Mouse (Mus musculus) Patski (cell line): ENCODE results near the gene Tmem59l. TPM values are rescaled to one million over a fixed set of nuclear protein-coding genes. Genes with fewer than 3 reads are reported as not detected.

Source experiments
- ATAC-seq: fragments of 100-300 bp; one replicate; pipeline ENCODE4 v1.8.0; 2021
- CTCF ChIA-PET: fragments of 350-600 bp; sonication (Branson Sonifier 250); formaldehyde crosslinking; loops from one replicate; lab custom pipeline; 2022; ENCODE audit warnings: inconsistent platforms; lab: Charles Lee
- POLR2A ChIA-PET: fragments of 350-600 bp; sonication (Branson Sonifier 250); formaldehyde crosslinking; loops from one replicate; lab custom pipeline; 2022; ENCODE audit warnings: antibody characterized with exemption, inconsistent platforms; lab: Charles Lee
- DNase-seq: peaks from one replicate; pipeline ENCODE4 v3.0.0-alpha.2; 2011; ENCODE audit warnings: low read depth, low spot score
- H3K27me3 ChIP-seq: fragments of 371-371 bp; one replicate; pipeline ENCODE4 v1.5.1; 2021
- CTCF ChIP-seq: fragments of 100-300 bp; IDR thresholded peaks from one replicate; pipeline ENCODE4 v1.5.1; 2021
- in situ Hi-C: fragments of 300-500 bp; cut with MboI; formaldehyde crosslinking; loops from 3 replicates; pipeline ENCODE4 v1.11.1; 2018; ENCODE audit warnings: low pct_unique_long_range_greater_than_20kb, mixed read lengths
- polyA plus RNA-seq: library from polyadenylated mRNA; unstranded; gene quantifications from one replicate; pipeline ENCODE4 v1.2.3, GENCODE M21; 2021

The Tmem59l gene
- polyA plus RNA-seq, 1 experiment from 2014 or later: 0.09 TPM

DNA sequence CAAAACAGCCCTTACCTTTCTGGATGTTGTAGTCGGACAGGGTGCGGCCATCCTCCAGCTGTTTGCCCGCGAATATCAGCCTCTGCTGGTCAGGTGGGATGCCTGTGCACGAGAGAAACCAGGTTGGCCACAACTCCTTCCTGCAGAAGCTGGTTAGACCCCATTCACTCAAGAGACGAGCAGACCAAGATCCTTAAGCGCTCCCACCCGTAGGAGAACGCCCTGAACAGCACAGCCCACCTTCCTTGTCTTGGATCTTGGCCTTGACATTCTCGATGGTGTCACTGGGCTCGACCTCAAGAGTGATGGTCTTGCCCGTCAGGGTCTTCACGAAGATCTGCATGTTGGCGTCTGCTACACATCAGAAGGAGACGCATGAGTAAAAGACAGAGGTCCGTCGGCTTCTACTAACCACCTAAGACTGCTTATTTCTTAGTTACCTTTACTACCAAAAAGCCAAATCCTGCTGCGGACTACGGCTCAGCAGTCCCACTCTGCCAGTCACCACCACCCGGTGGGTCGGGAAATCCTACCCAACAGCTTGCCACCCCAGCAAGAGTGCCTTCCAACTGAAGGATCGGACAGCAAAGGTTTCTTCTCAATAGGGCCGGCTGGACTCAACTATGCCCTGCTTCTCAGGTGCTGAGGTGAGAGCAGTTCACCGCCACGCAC lies 22.3 kb upstream of the Tmem59l start:
- in situ Hi-C loops: no loop called here
- DNase-seq (no peak), ATAC-seq (no peak)
- no peak for TF ChIP-seq CTCF
- CTCF ChIA-PET: interaction anchor here (1.0 to 1.4 kb wide), 2 partner anchors 17 to 101 kb away, joined by 3 read pairs; no protein-coding TSS in a partner anchor
- H3K27me3 ChIP-seq: no peaks in the 10 kb centered on the region
- POLR2A ChIA-PET: interaction anchor here (0.6 to 2.7 kb wide), 7 partner anchors 11 to 195 kb away, joined by 3 to 15 read pairs (median 3); partner anchors contain the start of gene Ell

DNA sequence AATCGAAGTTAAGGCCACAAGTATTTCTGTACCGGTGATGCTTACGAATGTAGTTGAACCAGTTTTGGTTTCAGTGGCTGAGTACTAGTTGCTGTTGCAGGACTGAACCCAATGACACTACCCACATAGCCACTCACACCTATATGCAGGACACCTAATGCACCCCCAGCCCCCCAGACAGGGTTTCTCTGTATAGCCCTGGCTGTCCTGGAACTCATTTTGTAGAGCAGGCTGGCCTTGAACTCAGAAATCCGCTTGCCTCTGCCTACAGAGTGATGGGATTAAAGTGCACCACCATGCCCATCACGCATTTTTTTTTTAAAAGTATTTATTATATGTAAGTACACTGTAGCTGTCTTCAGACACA lies 19.9 kb upstream of the Tmem59l start:
- DNase-seq: no peak
- in situ Hi-C loops: no loop called here
- H3K27me3 ChIP-seq: no peaks in the 10 kb centered on the region
- no peak for ATAC-seq
- ChIA-PET CTCF (interaction anchor here (1.2 to 2.5 kb wide), 3 partner anchors 13 to 154 kb away, joined by 3 to 7 read pairs (median 4); partner anchors contain the start of genes Crtc1 and Upf1), POLR2A (interaction anchor here (0.7 to 1.6 kb wide), 6 partner anchors 20 to 231 kb away, joined by 3 to 6 read pairs (median 4); partner anchors contain the start of genes Fkbp8 and Kxd1)
- TF ChIP-seq CTCF: no peak

DNA sequence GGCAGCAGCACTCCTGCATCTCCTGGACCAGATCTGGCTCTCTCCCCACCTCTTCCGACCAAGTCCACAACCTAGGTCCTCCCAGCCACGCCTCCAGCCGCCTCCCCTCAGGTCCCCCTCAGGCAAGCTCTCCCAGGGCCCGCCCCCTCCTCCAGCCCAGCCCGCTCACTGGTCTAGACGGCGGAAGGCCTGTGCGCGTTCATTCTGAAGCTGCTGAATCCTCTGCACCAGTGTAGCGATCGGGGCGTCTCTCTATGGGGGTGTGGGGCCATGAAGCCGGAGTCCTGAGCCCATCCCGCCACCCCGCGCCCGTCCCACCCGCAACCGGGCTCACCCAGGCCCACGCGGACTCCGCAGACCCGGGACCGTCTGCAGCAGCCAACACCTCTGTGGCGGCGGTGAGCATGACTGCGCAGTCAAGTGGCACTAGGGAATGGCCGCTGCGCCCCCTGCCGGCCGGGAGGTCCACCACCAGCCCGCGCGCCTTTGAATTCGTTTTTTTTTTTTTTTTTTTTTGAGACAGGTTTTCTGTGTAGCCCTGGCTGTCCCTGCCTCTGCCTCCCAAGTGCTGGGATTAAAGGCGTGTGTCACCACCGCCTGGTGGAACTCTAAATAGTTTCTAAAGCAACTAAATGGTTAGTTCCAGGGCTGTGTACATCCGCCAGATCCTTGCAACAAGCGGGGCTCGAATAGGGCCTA lies 19.3 kb upstream of the Tmem59l start, which contains the start of gene Rex1bd:
Gene Rex1bd (minus strand): TSS at position 425 of the 699 bp plus-strand sequence.
- peak; percentile 77 for ATAC-seq
- DNase-seq: peak; percentile 56
- H3K27me3 ChIP-seq: no peaks in the 10 kb centered on the region
- no peak for TF ChIP-seq CTCF
- in situ Hi-C loops: no loop called here
- ChIA-PET CTCF (interaction anchor here (1.2 to 2.5 kb wide), 6 partner anchors 13 to 153 kb away, joined by 3 to 14 read pairs (median 6); partner anchors contain the start of genes Crtc1 and Upf1), POLR2A (interaction anchor here (0.7 to 1.6 kb wide), 9 partner anchors 21 to 231 kb away, joined by 3 to 6 read pairs (median 4); partner anchors contain the start of genes Fkbp8, Kxd1 and Upf1)

DNA sequence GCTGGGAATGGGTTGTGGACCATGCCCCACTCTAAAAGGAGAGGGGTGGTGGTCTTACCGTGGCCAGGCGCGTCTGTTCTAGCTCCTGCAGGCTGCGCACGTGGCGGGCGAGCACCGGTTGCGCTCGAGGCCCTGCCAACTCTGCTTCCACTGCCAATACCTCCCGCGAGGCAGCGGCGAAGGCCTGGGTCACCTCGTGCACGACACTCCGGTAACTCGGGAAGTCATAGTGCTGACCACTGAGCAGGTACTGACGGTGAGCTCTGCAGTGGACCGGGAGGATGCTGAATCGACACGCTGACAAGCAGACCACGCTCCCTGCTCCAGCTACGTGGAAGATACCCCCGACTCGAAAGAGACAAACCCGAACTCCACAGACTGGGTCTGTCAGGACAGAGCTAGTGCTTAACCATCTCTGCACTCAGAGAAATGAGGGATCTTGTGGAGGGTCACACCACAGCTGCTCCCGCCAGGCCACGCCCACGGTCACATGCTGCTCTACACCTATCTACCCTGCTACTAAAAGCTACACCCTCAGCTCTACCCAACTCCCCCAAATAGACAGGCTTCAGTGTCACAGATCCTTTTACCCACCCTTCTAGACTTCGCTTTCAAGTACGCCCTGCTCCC lies 18.7 kb upstream of the Tmem59l start:
- no peak for DNase-seq
- in situ Hi-C loops: no loop called here
- CTCF ChIA-PET: interaction anchor here (0.8 to 3.0 kb wide), 18 partner anchors 20 to 165 kb away, joined by 3 to 18 read pairs (median 4); partner anchors contain the start of gene Upf1
- peak; percentile 9 for ATAC-seq
- no peak for TF ChIP-seq CTCF
- POLR2A ChIA-PET: interaction anchor here (0.9 to 1.6 kb wide), 6 partner anchors 122 to 160 kb away, joined by 3 to 5 read pairs (median 4); partner anchors contain the start of gene Upf1
- no peaks in the 10 kb centered on the region for H3K27me3 ChIP-seq

DNA sequence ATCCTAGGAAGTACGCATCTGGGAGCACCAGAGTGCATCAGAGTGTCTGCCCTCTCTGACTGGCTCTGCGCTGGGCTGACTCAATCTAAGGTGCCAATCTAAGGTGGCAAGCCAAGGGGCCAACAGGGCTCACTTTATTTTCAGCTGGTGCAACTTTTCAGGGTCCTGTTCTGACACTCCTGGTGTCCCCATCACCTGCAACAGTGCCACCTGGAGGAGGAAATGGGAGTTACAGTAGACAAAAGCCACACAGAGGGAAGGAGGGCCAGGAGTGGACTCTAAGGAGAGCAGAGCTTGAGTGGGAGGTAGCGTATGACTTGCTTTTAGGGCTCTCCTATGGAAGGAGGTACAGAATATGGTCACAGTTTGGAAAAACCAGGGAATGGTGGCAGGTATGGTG lies 17.7 kb upstream of the Tmem59l start:
- TF ChIP-seq CTCF: no peak
- ChIA-PET CTCF (interaction anchor here (0.6 to 3.0 kb wide), 25 partner anchors 9 to 170 kb away, joined by 3 to 18 read pairs (median 4); partner anchors contain the start of gene Upf1), POLR2A (interaction anchor here (1.1 to 1.3 kb wide), 2 partner anchors 81 to 129 kb away, joined by 3 to 4 read pairs; no protein-coding TSS in a partner anchor)
- ATAC-seq: no peak
- no peak for DNase-seq
- in situ Hi-C loops: loop anchor here (5.0 kb wide), 2 partner anchors 93 to 128 kb away; no protein-coding TSS in a partner anchor
- H3K27me3 ChIP-seq: no peaks in the 10 kb centered on the region

DNA sequence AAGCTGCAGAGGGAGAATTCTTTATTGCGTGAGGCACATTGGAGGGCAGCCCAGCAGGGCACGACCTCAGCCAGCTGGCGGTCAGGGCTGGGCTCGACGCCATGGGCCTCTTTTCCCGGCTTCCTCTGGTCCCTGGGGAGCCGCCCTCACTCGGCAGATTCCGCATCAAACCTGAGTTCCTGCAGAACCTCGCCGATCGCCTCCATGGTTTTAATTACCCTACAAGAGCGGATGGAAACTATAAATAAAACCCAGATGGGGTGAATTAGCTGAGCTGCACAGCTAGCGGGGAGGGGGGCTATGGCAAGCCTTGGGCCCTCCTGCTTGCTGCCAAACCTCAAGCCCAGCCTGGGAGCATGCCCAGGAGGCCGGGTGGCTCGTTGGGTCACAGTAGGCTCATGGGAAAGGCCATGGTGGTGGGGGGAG lies 17.1 kb upstream of the Tmem59l start:
- no peak for DNase-seq
- POLR2A ChIA-PET: interaction anchor here (1.3 to 1.4 kb wide), 3 partner anchors 82 to 120 kb away, joined by 3 to 4 read pairs (median 4); no protein-coding TSS in a partner anchor
- in situ Hi-C loops: loop anchor here (5.0 kb wide), 2 partner anchors 92 to 127 kb away; no protein-coding TSS in a partner anchor
- CTCF ChIA-PET: interaction anchor here (0.8 to 3.0 kb wide), 21 partner anchors 9 to 187 kb away, joined by 3 to 18 read pairs (median 4); partner anchors contain the start of gene Upf1
- H3K27me3 ChIP-seq: no peaks in the 10 kb centered on the region
- no peak for TF ChIP-seq CTCF
- no peak for ATAC-seq

DNA sequence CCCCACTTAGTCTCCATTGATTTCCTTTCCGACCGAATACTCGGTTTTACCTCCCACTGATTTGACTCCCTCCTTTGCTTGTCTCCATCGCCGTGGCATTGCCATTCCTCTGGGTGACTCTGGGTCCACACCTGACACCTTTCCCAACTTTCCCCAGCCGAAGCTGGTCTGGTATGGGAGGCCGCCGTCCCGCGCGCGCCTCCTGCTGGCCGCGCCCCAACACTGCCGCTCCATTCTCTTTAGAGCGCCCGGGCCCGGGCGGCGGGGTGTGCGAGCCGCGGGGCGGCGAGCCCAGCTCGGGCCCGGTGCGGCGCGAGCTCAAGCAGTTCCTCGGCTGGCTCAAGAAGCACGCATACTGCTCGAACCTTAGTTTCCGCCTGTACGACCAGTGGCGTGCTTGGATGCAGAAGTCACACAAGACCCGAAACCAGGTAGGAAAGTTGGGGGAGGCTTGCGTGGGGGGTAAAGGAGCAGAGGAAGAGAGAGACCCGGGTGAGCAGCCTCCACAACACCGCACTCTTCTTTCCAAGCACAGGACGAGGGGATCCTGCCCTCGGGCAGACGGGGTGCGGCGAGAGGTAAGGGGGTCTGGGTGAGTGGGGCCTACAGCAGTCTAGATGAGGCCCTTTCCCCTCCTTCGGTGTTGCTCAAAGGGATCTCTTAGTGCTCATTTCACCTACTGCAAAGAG lies 16.0 kb upstream of the Tmem59l start:
- POLR2A ChIA-PET: interaction anchor here (0.6 to 1.4 kb wide), 4 partner anchors 87 to 200 kb away, joined by 3 to 4 read pairs (median 3); no protein-coding TSS in a partner anchor

DNA sequence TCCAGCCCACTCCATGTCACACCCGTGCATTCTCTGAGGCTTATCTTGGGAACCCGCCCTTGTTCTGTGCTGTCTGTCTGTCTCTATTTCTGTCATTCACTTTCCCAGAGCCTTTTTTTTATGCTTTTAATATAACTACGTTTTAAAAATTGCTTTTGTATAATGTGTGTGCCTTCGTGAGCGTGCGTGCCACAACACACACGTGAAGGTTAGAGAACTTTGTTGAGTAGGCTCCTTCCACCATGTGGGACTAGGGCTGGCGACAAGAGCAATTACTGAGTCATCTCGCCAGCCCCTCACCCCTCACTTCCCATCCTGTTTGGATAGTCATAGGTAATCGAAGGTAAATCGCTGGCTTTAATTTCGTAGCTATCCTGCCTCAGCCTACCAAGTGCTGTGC lies 15.4 kb upstream of the Tmem59l start:
- ATAC-seq (no peak), DNase-seq (no peak)
- ChIA-PET POLR2A (no interaction called here), CTCF (interaction anchor here (1.0 to 3.0 kb wide), 3 partner anchors 53 to 119 kb away, joined by 3 to 18 read pairs (median 4); no protein-coding TSS in a partner anchor)
- no peaks in the 10 kb centered on the region for H3K27me3 ChIP-seq
- TF ChIP-seq CTCF: no peak
- in situ Hi-C loops: loop anchor here (5.0 kb wide), 2 partner anchors 90 to 125 kb away; no protein-coding TSS in a partner anchor

More for the DNA sequence above, 16.0 kb upstream of the Tmem59l start:
- H3K27me3 ChIP-seq: no peaks in the 10 kb centered on the region
- ATAC-seq (no peak), DNase-seq (no peak)
- no peak for TF ChIP-seq CTCF
- in situ Hi-C loops: loop anchor here (5.0 kb wide), 2 partner anchors 91 to 126 kb away; no protein-coding TSS in a partner anchor
- CTCF ChIA-PET: interaction anchor here (0.8 to 3.0 kb wide), 9 partner anchors 48 to 119 kb away, joined by 3 to 18 read pairs (median 3); no protein-coding TSS in a partner anchor
